12 mouse cellular contexts compared by ENCODE assay signal in genomic region chrX:57260744-57261143, GRCm38 (mm10). TPM values are rescaled to one million over a fixed set of nuclear protein-coding genes. Genes with fewer than 3 reads are reported as not detected.
A peak's percentile ranks its signal among the peaks of the same experiment; 100 is the strongest.
DNase-seq lines count a peak whose midpoint lies in the region; ATAC-seq and TF ChIP-seq lines count a peak whose summit lies in the region.
"Had no signal": no experiment of that assay in that cellular context is flagged by ENCODE, and none has a peak within 500 bp of the region (broad histone marks: within the 10 kb centered on the region; RNA-seq: fewer than 3 reads in every experiment).

No protein-coding gene starts in this region.

- TF ChIP-seq EP300 in liver, embryonic 14.5 days (IDR thresholded peaks at IDR 0.05; ENCODE audit: low read depth), result no peak

- H3K9me3 ChIP-seq in forebrain, postnatal 0 days (ENCODE audit: low read length), result no peaks in the 10 kb centered on the region
- no peaks in the 10 kb centered on the region for H3K9me3 ChIP-seq in forebrain, embryonic 11.5 days (ENCODE audit: control insufficient read depth, low read length)
- H3K9me3 ChIP-seq in liver, embryonic 14.5 days (ENCODE audit: control insufficient read depth, low read length), result no peaks in the 10 kb centered on the region
- H3K9me3 ChIP-seq in liver, embryonic 12.5 days (replicated peaks), result no peaks in the 10 kb centered on the region
- H3K9me3 ChIP-seq in E14TG2a.4 (ENCODE audit: low read length), result no peaks in the 10 kb centered on the region
- H3K9me3 ChIP-seq: midbrain, embryonic 12.5 days had no signal

- H3K27me3 ChIP-seq in forebrain, postnatal 0 days (ENCODE audit: insufficient read depth, low read length), result no peaks in the 10 kb centered on the region
- no peaks in the 10 kb centered on the region for H3K27me3 ChIP-seq in forebrain, embryonic 11.5 days (ENCODE audit: control insufficient read depth, insufficient read depth, low read length)
- H3K27me3 ChIP-seq in liver, embryonic 14.5 days (ENCODE audit: control insufficient read depth, insufficient read depth, low read length), result no peaks in the 10 kb centered on the region
- no peaks in the 10 kb centered on the region for H3K27me3 ChIP-seq in liver, embryonic 12.5 days (replicated peaks)
- no peaks in the 10 kb centered on the region for H3K27me3 ChIP-seq in E14TG2a.4 (ENCODE audit: insufficient read depth, low read length)
- H3K27me3 ChIP-seq: midbrain, embryonic 12.5 days had no signal

- no peaks in the 10 kb centered on the region for H3K4me1 ChIP-seq in forebrain, postnatal 0 days (ENCODE audit: insufficient read depth)
- no peaks in the 10 kb centered on the region for H3K4me1 ChIP-seq in forebrain, embryonic 11.5 days (replicated peaks; ENCODE audit: control insufficient read depth, insufficient read depth, low read length)
- H3K4me1 ChIP-seq in liver, embryonic 14.5 days (replicated peaks; ENCODE audit: control insufficient read depth in 2 of 2, insufficient read depth in 2 of 2, low read length in 1 of 2), result no peaks in the 10 kb centered on the region
- H3K4me1 ChIP-seq in liver, embryonic 12.5 days, result no peaks in the 10 kb centered on the region
- no peaks in the 10 kb centered on the region for H3K4me1 ChIP-seq in E14TG2a.4 (replicated peaks; ENCODE audit: low read depth, low read length)
- H3K4me1 ChIP-seq: midbrain, embryonic 12.5 days had no signal

- H3K4me2 ChIP-seq in forebrain, postnatal 0 days (ENCODE audit: low read depth), result no peak overlapping the region
- H3K4me2 ChIP-seq in forebrain, embryonic 11.5 days (ENCODE audit: low read depth, low read length, severe bottlenecking), result no peak overlapping the region
- H3K4me2 ChIP-seq in liver, embryonic 14.5 days (ENCODE audit: low read depth), result no peak overlapping the region
- H3K4me2 ChIP-seq in liver, embryonic 12.5 days, result no peak overlapping the region
- H3K4me2 ChIP-seq: midbrain, embryonic 12.5 days had no signal

- DNase-seq in forebrain, postnatal 0 days, result peak; percentile 34
- no peak for DNase-seq in forebrain, embryonic 11.5 days (ENCODE audit: low spot score)
- no peak for DNase-seq in liver, embryonic 14.5 days (ENCODE audit: low read depth in 3 of 3, low spot score in 3 of 3)
- peak; percentile 6 for DNase-seq in retina, postnatal 7 days (ENCODE audit: low read depth, low spot score)
- DNase-seq in testis, postnatal 10 days (ENCODE audit: low spot score), result no peak
- no peak for DNase-seq in cerebellum, postnatal 36 days
- DNase-seq: heart, adult 18-20 months had no signal

- no peak overlapping the region for H3K4me3 ChIP-seq in forebrain, postnatal 0 days (ENCODE audit: low read depth, low read length)
- no peak overlapping the region for H3K4me3 ChIP-seq in forebrain, embryonic 11.5 days (ENCODE audit: low read depth, low read length)
- H3K4me3 ChIP-seq in liver, embryonic 14.5 days (ENCODE audit: insufficient read depth in 1 of 2, low read depth in 2 of 2, low read length in 2 of 2), result no peak overlapping the region
- no peak overlapping the region for H3K4me3 ChIP-seq in liver, embryonic 12.5 days
- H3K4me3 ChIP-seq in E14TG2a.4 (replicated peaks; ENCODE audit: low read length), result no peak overlapping the region
- H3K4me3 ChIP-seq: midbrain, embryonic 12.5 days had no signal

- H3K9ac ChIP-seq in forebrain, postnatal 0 days, result no peak overlapping the region
- H3K9ac ChIP-seq in forebrain, embryonic 11.5 days (ENCODE audit: low read length), result no peak overlapping the region
- H3K9ac ChIP-seq in liver, embryonic 14.5 days (replicated peaks), result no peak overlapping the region
- no peak overlapping the region for H3K9ac ChIP-seq in liver, embryonic 12.5 days
- H3K9ac ChIP-seq: midbrain, embryonic 12.5 days had no signal

- no peaks in the 10 kb centered on the region for H3K36me3 ChIP-seq in forebrain, postnatal 0 days (ENCODE audit: insufficient read depth)
- H3K36me3 ChIP-seq in forebrain, embryonic 11.5 days (ENCODE audit: control insufficient read depth, insufficient read depth, low read length), result no peaks in the 10 kb centered on the region
- no peaks in the 10 kb centered on the region for H3K36me3 ChIP-seq in liver, embryonic 14.5 days (replicated peaks; ENCODE audit: control insufficient read depth, insufficient read depth, low read depth)
- no peaks in the 10 kb centered on the region for H3K36me3 ChIP-seq in liver, embryonic 12.5 days
- no peaks in the 10 kb centered on the region for H3K36me3 ChIP-seq in E14TG2a.4 (ENCODE audit: insufficient read depth, low read length)
- H3K36me3 ChIP-seq: midbrain, embryonic 12.5 days had no signal

- 49% methylated on average over 2 of the region's 2 CpGs for WGBS in forebrain, postnatal 0 days
- 54% methylated on average over 2 of the region's 2 CpGs for WGBS in forebrain, embryonic 11.5 days
- 49% methylated on average over 2 of the region's 2 CpGs for WGBS in liver, embryonic 14.5 days (ENCODE audit: insufficient replicate concordance)
- 66% methylated on average over 2 of the region's 2 CpGs for WGBS in liver, embryonic 12.5 days (ENCODE audit: insufficient replicate concordance)

- peak; percentile 60 for ATAC-seq in forebrain, postnatal 0 days
- ATAC-seq in forebrain, embryonic 11.5 days (replicated peaks; ENCODE audit: low FRiP score), result no peak
- no peak for ATAC-seq in liver, embryonic 14.5 days (ENCODE audit: insufficient read depth)
- ATAC-seq in liver, embryonic 12.5 days, result no peak

- TF ChIP-seq CTCF in forebrain, postnatal 0 days (IDR thresholded peaks at IDR 0.05; ENCODE audit: low read depth), result peak; percentile 63
- 0 out of 2 replicates have a peak, but pooled peaks have one; percentile 15 for TF ChIP-seq CTCF in liver, embryonic 14.5 days (IDR thresholded peaks at IDR 0.05; ENCODE audit: low read depth)
- TF ChIP-seq CTCF in E14TG2a.4 (conservative IDR thresholded peaks at IDR 0.05; ENCODE audit: low read length), result peak; percentile 25; the same call in 1 of the 2 replicates

- no peak overlapping the region for H3K27ac ChIP-seq in forebrain, postnatal 0 days (ENCODE audit: low read depth, low read length)
- H3K27ac ChIP-seq in forebrain, embryonic 11.5 days (ENCODE audit: low read depth, low read length), result no peak overlapping the region
- H3K27ac ChIP-seq in liver, embryonic 14.5 days, result no peak overlapping the region
- H3K27ac ChIP-seq in liver, embryonic 12.5 days, result no peak overlapping the region
- H3K27ac ChIP-seq: midbrain, embryonic 12.5 days had no signal

RNA-seq across cellular contexts. Expression of gene Cd40lg, which starts 48.8 kb away (rescaled TPM):
- not detected in 2 replicates for total RNA-seq in forebrain, postnatal 0 days (2014; rRNA removed)
- not detected in 2 replicates for polyA plus RNA-seq in forebrain, postnatal 0 days (2015; fragmentation: Nextera tagmentation; extraction: Ambion mirVana)
- not detected in 2 replicates for polyA plus RNA-seq in forebrain, embryonic 11.5 days (2014; fragmentation: Nextera tagmentation; extraction: Ambion mirVana)
- polyA plus RNA-seq in liver, embryonic 14.5 days (2012; rRNA removed), result not detected in 2 replicates
- polyA plus RNA-seq in liver, embryonic 14.5 days (2014; fragmentation: Nextera tagmentation; extraction: Ambion mirVana), result not detected in 2 replicates
- not detected in 2 replicates for polyA plus RNA-seq in liver, embryonic 12.5 days (2016; fragmentation: Nextera tagmentation; extraction: Ambion mirVana)
- total RNA-seq: left cerebral cortex, postnatal 36 days had no signal
- polyA plus RNA-seq: midbrain, embryonic 12.5 days; stomach, embryonic 14.5 days had no signal

Comparison
In these comparisons a context has a peak if more than half of its experiments do, and no peak if none do; other contexts are left out.
1. DNase-seq: peak in forebrain, postnatal 0 days (single experiment) and retina, postnatal 7 days (single experiment); none in forebrain, embryonic 11.5 days (single experiment), liver, embryonic 14.5 days (0 of 3), testis, postnatal 10 days (single experiment) and cerebellum, postnatal 36 days (0 of 2).
2. Peak in every context shown above with its lines, with median percentiles within 50 percentile points of each other: CTCF ChIP-seq.